Mouse (Mus musculus) neural tube, embryonic 14.5 days (tissue): ENCODE measurements around the gene Kctd11. TPM values are rescaled to one million over a fixed set of nuclear protein-coding genes. Genes with fewer than 3 reads are reported as not detected.

Source experiments
- ATAC-seq: fragments of 200-750 bp; cut with Nextera tagmentation; 2 replicates; pipeline ENCODE4 v1.8.0; 2017; ENCODE audit warnings: low read depth, mild to moderate bottlenecking, moderate TSS enrichment, moderate library complexity
- H3K27ac ChIP-seq: fragments of 300-500 bp; sonication (generic); 2 replicates; pipeline ENCODE4 v1.5.1; 2014; ENCODE audit warnings: low read depth, mild to moderate bottlenecking, control low read depth, low read length, moderate library complexity, mixed read lengths
- H3K27me3 ChIP-seq: fragments of 300-500 bp; sonication (generic); 2 replicates; pipeline ENCODE4 v1.6.1; 2014; ENCODE audit warnings: low read length; ENCODE audit not compliant: control insufficient read depth, insufficient read depth
- H3K36me3 ChIP-seq: fragments of 300-500 bp; sonication (generic); 2 replicates; pipeline ENCODE4 v1.6.1; 2014; ENCODE audit warnings: low read length, mixed read lengths; ENCODE audit not compliant: control insufficient read depth, insufficient read depth
- H3K4me1 ChIP-seq: fragments of 300-500 bp; sonication (generic); 2 replicates; pipeline ENCODE4 v1.6.1; 2014; ENCODE audit warnings: low read length; ENCODE audit not compliant: control insufficient read depth, insufficient read depth
- H3K4me2 ChIP-seq: fragments of 300-500 bp; sonication (generic); 2 replicates; pipeline ENCODE4 v1.6.1; 2014; ENCODE audit warnings: mild to moderate bottlenecking, low read depth, low read length, control low read depth
- H3K4me3 ChIP-seq: fragments of 300-500 bp; sonication (generic); 2 replicates; pipeline ENCODE4 v1.5.1; 2014; ENCODE audit warnings: low read depth, low read length, control low read depth, mixed read lengths
- H3K9ac ChIP-seq: fragments of 300-500 bp; sonication (generic); replicated peaks from 2 replicates; pipeline ENCODE4 v1.6.1; 2014; ENCODE audit warnings: low read depth, mild to moderate bottlenecking, control low read depth, low read length, mixed read lengths
- H3K9me3 ChIP-seq: fragments of 300-500 bp; sonication (generic); 2 replicates; pipeline ENCODE4 v1.6.1; 2016; ENCODE audit warnings: low read length; ENCODE audit not compliant: control insufficient read depth
- WGBS: fragments of 180-500 bp; shearing (Covaris S2); extraction: QIAGEN DNeasy Blood & Tissue Kit; methylation state at CpG from one replicate; pipeline ENCODE4 v1.1.7; 2014; 5-methylcytosine and 5-hydroxymethylcytosine counted together
- polyA plus RNA-seq: library from polyadenylated mRNA; unstranded; fragments of >200 nt; fragmentation: Nextera tagmentation; extraction: Ambion mirVana; gene quantifications from 2 replicates; pipeline ENCODE4 v1.2.1, GENCODE M21; 2014

The Kctd11 gene
- polyA plus RNA-seq, 1 experiment from 2014 or later: 0.80 TPM

GRCm38 (mm10) chr11:69886907-69887635, 5.9 kb upstream of the Kctd11 start:
- no peaks in the 10 kb centered on the region for H3K27me3 ChIP-seq
- 77% methylated on average over 8 of the region's 8 CpGs for WGBS
- H3K9me3 ChIP-seq: no peaks in the 10 kb centered on the region
- H3K4me2 ChIP-seq: no peak overlapping the region
- no peaks in the 10 kb centered on the region for H3K4me1 ChIP-seq
- no peak overlapping the region for H3K9ac ChIP-seq
- no peak overlapping the region for H3K4me3 ChIP-seq
- no peaks in the 10 kb centered on the region for H3K36me3 ChIP-seq
- no peak for ATAC-seq
- no peak overlapping the region for H3K27ac ChIP-seq

GRCm38 (mm10) chr11:69884663-69885062, 3.5 kb upstream of the Kctd11 start:
- H3K4me1 ChIP-seq: peaks cover 5% of the 10 kb centered on the region; the same call in 1 of the 2 replicates
- H3K9me3 ChIP-seq: no peaks in the 10 kb centered on the region
- no peak overlapping the region for H3K27ac ChIP-seq
- no peak overlapping the region for H3K9ac ChIP-seq
- H3K4me3 ChIP-seq: no peak overlapping the region
- no peaks in the 10 kb centered on the region for H3K36me3 ChIP-seq
- 75% methylated on average over 8 of the region's 8 CpGs for WGBS
- H3K4me2 ChIP-seq: no peak overlapping the region
- no peak for ATAC-seq
- no peaks in the 10 kb centered on the region for H3K27me3 ChIP-seq

- Histone ChIP-seq H3K4me1 (peaks cover 5% of the 10 kb centered on the region; the same call in 1 of the 2 replicates), H3K27me3 (no peaks in the 10 kb centered on the region), H3K9ac (no peak overlapping the region), H3K9me3 (no peaks in the 10 kb centered on the region), H3K4me3 (no peak overlapping the region), H3K4me2 (no peak overlapping the region), H3K36me3 (no peaks in the 10 kb centered on the region), H3K27ac (no peak overlapping the region)
- no peak for ATAC-seq
- WGBS: 84% methylated on average over 9 of the region's 9 CpGs
Observed at GRCm38 (mm10) chr11:69884240-69884639, 3.0 kb upstream of the Kctd11 start.

- no peak overlapping the region for H3K9ac ChIP-seq
- no peak overlapping the region for H3K4me2 ChIP-seq
- H3K36me3 ChIP-seq: no peaks in the 10 kb centered on the region
- H3K27me3 ChIP-seq: no peaks in the 10 kb centered on the region
- H3K4me1 ChIP-seq: peaks cover 5% of the 10 kb centered on the region; the same call in 1 of the 2 replicates
- H3K4me3 ChIP-seq: no peak overlapping the region
- H3K27ac ChIP-seq: no peak overlapping the region
- no peak for ATAC-seq
- no peaks in the 10 kb centered on the region for H3K9me3 ChIP-seq
- WGBS: 90% methylated on average over 8 of the region's 8 CpGs
Observed at GRCm38 (mm10) chr11:69883527-69884151, 2.4 kb upstream of the Kctd11 start.

GRCm38 (mm10) chr11:69883066-69883465, 1.9 kb upstream of the Kctd11 start:
- 62% methylated on average over 4 of the region's 4 CpGs for WGBS
- no peak overlapping the region for H3K9ac ChIP-seq
- no peaks in the 10 kb centered on the region for H3K36me3 ChIP-seq

GRCm38 (mm10) chr11:69881787-69882670, 823 bp upstream of the Kctd11 start:
- ATAC-seq: no peak
- 62% methylated on average over 21 of the region's 21 CpGs for WGBS

More at GRCm38 (mm10) chr11:69883066-69883465, 1.9 kb upstream of the Kctd11 start:
- no peaks in the 10 kb centered on the region for H3K27me3 ChIP-seq
- H3K4me2 ChIP-seq: no peak overlapping the region
- H3K4me1 ChIP-seq: peaks cover 5% of the 10 kb centered on the region; the same call in 1 of the 2 replicates
- H3K9me3 ChIP-seq: no peaks in the 10 kb centered on the region
- ATAC-seq: no peak
- H3K27ac ChIP-seq: no peak overlapping the region
- H3K4me3 ChIP-seq: no peak overlapping the region

GRCm38 (mm10) chr11:69880506-69880852, 727 bp downstream of the Kctd11 start:
- Histone ChIP-seq H3K36me3 (no peaks in the 10 kb centered on the region), H3K4me3 (peak overlapping the region; percentile 38), H3K4me2 (peak overlapping the region; percentile 72), H3K27me3 (no peaks in the 10 kb centered on the region), H3K9ac (peak overlapping the region; percentile 39), H3K9me3 (no peaks in the 10 kb centered on the region), H3K27ac (no peak overlapping the region; the same call in 1 of the 2 replicates), H3K4me1 (peaks cover 8% of the 10 kb centered on the region; the same call in 1 of the 2 replicates)
- WGBS: under 1% methylated on average over 18 of the region's 18 CpGs
- peak; percentile 38 for ATAC-seq

More at GRCm38 (mm10) chr11:69881787-69882670, 823 bp upstream of the Kctd11 start:
- Histone ChIP-seq H3K9me3 (no peaks in the 10 kb centered on the region), H3K9ac (no peak overlapping the region), H3K36me3 (no peaks in the 10 kb centered on the region), H3K4me3 (peak overlapping the region; percentile 38), H3K27me3 (no peaks in the 10 kb centered on the region), H3K4me2 (peak overlapping the region; percentile 72), H3K4me1 (peaks cover 6% of the 10 kb centered on the region; the same call in 1 of the 2 replicates), H3K27ac (no peak overlapping the region)

- Histone ChIP-seq H3K4me1 (peaks cover 8% of the 10 kb centered on the region; the same call in 1 of the 2 replicates), H3K27me3 (no peaks in the 10 kb centered on the region), H3K9me3 (no peaks in the 10 kb centered on the region), H3K4me3 (peak overlapping the region; percentile 38; the same call in 1 of the 2 replicates), H3K36me3 (no peaks in the 10 kb centered on the region), H3K27ac (no peak overlapping the region), H3K4me2 (peak overlapping the region; percentile 72), H3K9ac (no peak overlapping the region)
- WGBS: 50% methylated on average over 15 of the region's 15 CpGs
- ATAC-seq: no peak
Observed at GRCm38 (mm10) chr11:69879711-69880110, 1.5 kb downstream of the Kctd11 start.
